Mouse (Mus musculus) neural tube, embryonic 13.5 days (tissue): ENCODE measurements around the gene Hmcn1. TPM values are rescaled to one million over a fixed set of nuclear protein-coding genes. Genes with fewer than 3 reads are reported as not detected.

ENCODE experiments used
- ATAC-seq: fragments of 200-750 bp; cut with Nextera tagmentation; 2 replicates; pipeline ENCODE4 v1.8.0; 2017; ENCODE audit warnings: low read depth, mild to moderate bottlenecking, moderate TSS enrichment, moderate library complexity
- H3K27ac ChIP-seq: fragments of 300-500 bp; sonication (generic); replicated peaks from 2 replicates; pipeline ENCODE4 v1.5.1; 2015; ENCODE audit warnings: moderate library complexity, mild to moderate bottlenecking, inconsistent platforms
- H3K27me3 ChIP-seq: fragments of 300-500 bp; sonication (generic); 2 replicates; pipeline ENCODE4 v1.6.1; 2015; ENCODE audit warnings: mild to moderate bottlenecking, inconsistent platforms
- H3K36me3 ChIP-seq: fragments of 300-500 bp; sonication (generic); 2 replicates; pipeline ENCODE4 v1.6.1; 2015; ENCODE audit warnings: mild to moderate bottlenecking, inconsistent platforms
- H3K4me1 ChIP-seq: fragments of 300-500 bp; sonication (generic); replicated peaks from 2 replicates; pipeline ENCODE4 v1.6.1; 2015; ENCODE audit warnings: inconsistent platforms
- H3K4me2 ChIP-seq: fragments of 300-500 bp; sonication (generic); 2 replicates; pipeline ENCODE4 v1.6.1; 2015; ENCODE audit warnings: inconsistent platforms, mild to moderate bottlenecking, moderate library complexity
- H3K4me3 ChIP-seq: fragments of 300-500 bp; sonication (generic); 2 replicates; pipeline ENCODE4 v1.5.1; 2015; ENCODE audit warnings: mild to moderate bottlenecking, inconsistent platforms
- H3K9ac ChIP-seq: fragments of 300-500 bp; sonication (generic); 2 replicates; pipeline ENCODE4 v1.6.1; 2015; ENCODE audit warnings: moderate library complexity, mild to moderate bottlenecking, inconsistent platforms
- H3K9me3 ChIP-seq: fragments of 300-500 bp; sonication (generic); 2 replicates; pipeline ENCODE4 v1.6.1; 2016; ENCODE audit warnings: inconsistent platforms
- WGBS: fragments of 180-500 bp; shearing (Covaris S2); methylation state at CpG from one replicate; pipeline ENCODE4 v1.1.7; 2015; 5-methylcytosine and 5-hydroxymethylcytosine counted together
- polyA plus RNA-seq: library from polyadenylated mRNA; unstranded; fragments of >200 nt; fragmentation: Nextera tagmentation; extraction: Ambion mirVana; gene quantifications from 2 replicates; pipeline ENCODE4 v1.2.1, GENCODE M21; 2015

The Hmcn1 gene
- polyA plus RNA-seq, 1 experiment from 2014 or later: 2.5 TPM

DNA sequence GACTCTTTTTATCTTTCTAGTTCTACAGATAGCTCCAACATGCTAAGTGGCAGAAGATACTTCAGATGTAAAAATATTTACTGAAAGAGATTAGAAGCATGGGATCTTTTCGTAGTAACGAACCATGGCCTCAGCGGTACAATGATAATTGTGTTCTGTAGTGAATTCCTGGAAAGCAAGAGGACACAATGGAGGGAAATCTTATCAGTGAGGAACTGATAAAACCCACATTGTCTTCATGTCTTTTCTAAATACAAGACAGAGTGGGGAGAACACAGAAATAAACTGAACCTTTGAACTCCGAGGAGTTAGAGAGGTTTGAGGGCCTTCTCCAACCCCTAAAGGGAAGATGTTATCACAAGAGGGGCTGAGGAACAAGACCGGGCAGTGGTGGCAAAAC is 126.6 kb downstream of the Hmcn1 start:
- ATAC-seq: no peak
- no peaks in the 10 kb centered on the region for H3K36me3 ChIP-seq
- no peaks in the 10 kb centered on the region for H3K4me1 ChIP-seq
- H3K9ac ChIP-seq: no peak overlapping the region
- no peaks in the 10 kb centered on the region for H3K27me3 ChIP-seq
- no peak overlapping the region for H3K4me3 ChIP-seq
- H3K9me3 ChIP-seq: no peaks in the 10 kb centered on the region
- no peak overlapping the region for H3K4me2 ChIP-seq
- 81% methylated on average over 5 of the region's 5 CpGs for WGBS
- no peak overlapping the region for H3K27ac ChIP-seq

DNA sequence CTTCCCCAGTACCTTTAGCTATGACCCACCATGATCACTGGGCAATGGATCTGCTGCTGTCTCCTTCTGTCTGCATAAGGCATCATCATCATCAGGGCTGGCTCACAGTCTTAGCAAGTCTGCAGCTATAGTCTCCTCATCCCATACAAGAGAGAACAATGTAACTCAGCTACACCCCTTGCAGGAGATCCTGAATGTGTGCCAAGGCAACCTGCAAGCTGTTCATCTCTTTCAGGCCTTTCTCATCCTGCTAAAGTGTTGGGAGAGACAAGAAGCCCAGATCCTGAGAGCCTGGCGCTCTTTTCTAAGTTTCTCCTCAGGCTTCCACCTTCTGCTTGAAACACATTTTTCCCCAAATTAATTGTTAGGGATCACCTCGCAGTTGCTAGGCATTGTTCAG is 135.5 kb downstream of the Hmcn1 start:
- Histone ChIP-seq H3K4me1 (no peaks in the 10 kb centered on the region; the same call in 1 of the 2 replicates), H3K4me3 (no peak overlapping the region), H3K36me3 (no peaks in the 10 kb centered on the region), H3K27ac (no peak overlapping the region), H3K9ac (no peak overlapping the region), H3K27me3 (no peaks in the 10 kb centered on the region), H3K4me2 (no peak overlapping the region), H3K9me3 (no peaks in the 10 kb centered on the region)
- 71% methylated on average over 2 of the region's 2 CpGs for WGBS
- ATAC-seq: no peak

DNA sequence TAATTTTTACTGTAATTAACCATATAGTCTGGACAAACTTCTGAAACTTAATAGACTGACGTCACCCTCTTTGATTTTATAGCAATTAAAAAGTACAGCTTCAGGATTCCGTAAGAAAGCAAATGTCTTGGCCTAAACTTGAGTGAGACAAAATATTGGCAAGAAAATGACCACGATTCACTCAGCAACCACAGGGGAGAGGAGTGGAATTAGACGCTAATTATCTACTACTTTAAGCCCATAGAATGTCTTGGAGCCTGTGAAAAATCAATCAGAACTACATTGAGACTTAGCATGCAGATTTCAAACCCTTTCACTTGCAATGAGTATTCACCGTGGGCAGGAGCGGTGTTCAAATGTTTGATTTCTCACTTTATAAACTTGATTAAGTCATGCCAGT is 159.8 kb downstream of the Hmcn1 start:
- Histone ChIP-seq H3K27me3 (no peaks in the 10 kb centered on the region), H3K36me3 (no peaks in the 10 kb centered on the region), H3K9ac (no peak overlapping the region), H3K9me3 (no peaks in the 10 kb centered on the region), H3K4me3 (no peak overlapping the region), H3K4me2 (no peak overlapping the region), H3K4me1 (no peaks in the 10 kb centered on the region), H3K27ac (no peak overlapping the region)
- WGBS: 63% methylated on average over 6 of the region's 6 CpGs
- ATAC-seq: no peak

DNA sequence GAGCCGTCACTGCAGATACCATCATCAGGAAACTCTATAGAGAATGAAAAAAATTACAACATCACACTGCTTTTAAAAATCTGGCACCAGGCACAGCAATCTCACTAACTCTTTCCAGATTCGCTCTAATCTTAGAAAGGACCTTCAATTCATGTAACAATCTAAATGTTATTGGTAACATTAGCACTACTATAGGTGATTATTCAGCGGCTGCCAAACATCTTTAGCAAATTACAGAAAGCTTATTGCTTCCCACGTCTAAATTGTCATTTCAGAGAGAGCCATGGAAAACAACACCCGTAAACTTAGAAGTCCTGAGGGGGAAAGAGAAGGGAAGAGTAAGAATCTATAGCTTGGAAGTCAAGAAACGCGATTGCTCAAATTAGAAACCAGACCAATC is 163.4 kb downstream of the Hmcn1 start:
- Histone ChIP-seq H3K4me2 (no peak overlapping the region), H3K27ac (no peak overlapping the region), H3K4me3 (no peak overlapping the region), H3K27me3 (no peaks in the 10 kb centered on the region), H3K9me3 (no peaks in the 10 kb centered on the region), H3K36me3 (no peaks in the 10 kb centered on the region), H3K9ac (no peak overlapping the region), H3K4me1 (no peaks in the 10 kb centered on the region)
- no peak for ATAC-seq
- 68% methylated on average over 7 of the region's 7 CpGs for WGBS

DNA sequence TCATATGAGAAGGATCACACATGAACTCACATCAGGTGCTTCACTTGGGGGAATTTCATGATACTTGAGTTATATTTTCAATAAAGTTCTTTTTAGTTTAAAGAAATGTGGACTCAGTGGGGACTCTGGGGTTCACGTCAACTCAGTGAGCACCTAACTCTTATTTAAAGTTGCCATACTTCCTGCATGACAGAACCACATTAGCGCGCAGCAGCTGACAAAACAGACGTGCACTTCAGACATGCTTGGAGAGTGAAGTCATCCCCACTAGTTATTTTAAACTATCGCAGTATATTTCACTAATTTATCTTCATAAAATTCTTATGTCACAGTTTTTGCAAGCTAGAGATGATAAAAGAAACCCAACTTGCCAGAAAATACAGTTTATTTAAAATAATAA is 166.1 kb downstream of the Hmcn1 start:
- WGBS: 80% methylated on average over 5 of the region's 5 CpGs
- Histone ChIP-seq H3K4me2 (no peak overlapping the region), H3K4me1 (no peaks in the 10 kb centered on the region), H3K36me3 (no peaks in the 10 kb centered on the region), H3K4me3 (no peak overlapping the region), H3K27ac (no peak overlapping the region), H3K9ac (no peak overlapping the region), H3K27me3 (no peaks in the 10 kb centered on the region), H3K9me3 (no peaks in the 10 kb centered on the region)
- ATAC-seq: no peak

DNA sequence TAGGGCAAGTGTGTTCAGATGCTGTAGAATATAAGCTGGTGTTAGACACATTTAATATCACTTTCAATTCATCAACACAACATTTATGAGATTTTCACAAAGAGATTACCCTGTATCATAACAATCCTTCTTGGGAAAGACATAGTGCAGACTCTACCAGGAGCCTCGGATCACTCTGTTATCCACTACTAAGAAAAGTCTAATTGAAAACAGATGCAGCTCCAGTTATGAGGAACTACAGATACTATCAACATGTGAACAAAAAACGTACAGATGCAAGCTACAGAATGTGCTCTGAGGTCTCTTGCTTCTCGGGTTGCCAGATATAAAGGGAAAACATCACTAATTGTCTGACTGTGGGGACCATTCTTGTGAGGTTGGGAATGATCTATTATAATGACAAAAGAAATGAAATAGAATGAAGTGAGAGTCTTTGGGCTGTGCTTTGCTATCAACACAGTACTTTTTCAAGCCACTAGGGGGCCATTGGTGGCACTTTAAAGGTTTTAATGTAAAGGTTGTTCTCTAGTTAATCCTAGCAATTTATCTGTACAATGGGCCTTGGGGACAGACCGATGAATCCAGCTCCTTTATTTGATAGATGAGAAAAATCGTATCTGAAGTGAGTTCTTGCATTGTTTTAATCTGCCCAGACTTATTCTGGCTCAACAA is 168.8 kb downstream of the Hmcn1 start:
- 70% methylated on average over 5 of the region's 5 CpGs for WGBS
- no peak for ATAC-seq
- H3K4me3 ChIP-seq: no peak overlapping the region

DNA sequence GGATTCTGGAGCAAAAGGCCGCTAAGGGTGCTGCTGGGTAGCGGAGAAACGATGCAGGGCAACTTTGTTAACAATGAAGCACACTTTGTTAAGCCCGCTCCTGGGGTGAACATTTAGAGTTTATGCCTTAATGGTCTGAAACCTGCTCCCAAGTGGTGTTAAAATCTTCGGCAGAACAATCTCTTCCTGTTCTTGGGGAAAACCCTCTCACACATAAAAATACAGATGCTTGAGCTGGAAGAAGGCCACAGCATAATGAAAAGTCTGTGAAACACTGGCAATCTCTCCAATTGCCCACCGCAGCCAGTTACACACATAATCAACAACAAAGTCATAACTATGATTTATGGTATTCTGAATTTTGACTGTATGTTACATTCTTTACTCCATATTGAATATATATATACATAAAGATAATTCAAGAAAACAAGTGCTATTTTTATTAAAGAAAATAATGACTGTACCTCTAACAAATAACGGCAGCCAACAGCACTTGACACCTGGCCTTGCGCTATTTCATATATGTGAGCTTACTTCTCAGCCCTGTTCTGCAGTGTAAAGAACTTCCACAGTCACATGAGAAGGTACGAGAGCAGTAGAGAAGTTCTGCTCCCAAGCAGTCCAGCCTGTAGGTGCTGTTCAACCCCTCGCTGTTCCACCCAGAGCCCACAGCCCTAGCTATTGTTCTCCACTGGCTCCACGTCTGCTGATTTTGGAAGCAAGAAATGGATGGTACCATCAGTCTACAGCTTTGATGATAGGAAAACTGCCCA is 177.0 kb downstream of the Hmcn1 start:
- Histone ChIP-seq H3K27ac (no peak overlapping the region), H3K27me3 (no peaks in the 10 kb centered on the region), H3K4me1 (no peaks in the 10 kb centered on the region), H3K4me2 (no peak overlapping the region), H3K9ac (no peak overlapping the region), H3K9me3 (no peaks in the 10 kb centered on the region), H3K4me3 (no peak overlapping the region), H3K36me3 (no peaks in the 10 kb centered on the region)
- ATAC-seq: no peak
- 82% methylated on average over 11 of the region's 11 CpGs for WGBS

More for the DNA sequence above, 168.8 kb downstream of the Hmcn1 start:
- Histone ChIP-seq H3K4me2 (no peak overlapping the region), H3K4me1 (no peaks in the 10 kb centered on the region), H3K27ac (no peak overlapping the region), H3K36me3 (no peaks in the 10 kb centered on the region), H3K27me3 (no peaks in the 10 kb centered on the region), H3K9ac (no peak overlapping the region), H3K9me3 (no peaks in the 10 kb centered on the region)

DNA sequence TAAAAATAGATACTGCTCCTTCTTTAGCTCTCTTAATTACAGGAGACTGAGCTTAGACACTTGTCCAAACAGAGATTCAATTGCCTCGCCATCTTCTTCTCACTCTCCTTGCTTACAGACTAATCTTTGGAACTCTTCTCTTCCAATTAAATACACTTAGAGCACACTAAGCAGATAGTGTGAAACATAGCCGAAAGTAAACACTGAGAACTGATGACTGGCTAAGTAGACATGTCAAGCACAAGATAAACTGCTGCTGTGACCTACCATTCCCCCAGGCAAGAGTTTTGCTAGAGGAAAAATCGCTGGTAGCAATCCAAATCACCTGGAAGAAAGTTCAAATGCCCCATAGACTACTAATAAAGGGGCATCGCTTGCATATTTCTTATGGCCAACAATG is 178.3 kb downstream of the Hmcn1 start:
- no peaks in the 10 kb centered on the region for H3K9me3 ChIP-seq
- H3K36me3 ChIP-seq: no peaks in the 10 kb centered on the region
- no peaks in the 10 kb centered on the region for H3K4me1 ChIP-seq
- no peak for ATAC-seq
- H3K9ac ChIP-seq: no peak overlapping the region
- WGBS: 87% methylated on average over 4 of the region's 4 CpGs
- no peak overlapping the region for H3K4me2 ChIP-seq
- H3K27ac ChIP-seq: no peak overlapping the region
- H3K4me3 ChIP-seq: no peak overlapping the region
- H3K27me3 ChIP-seq: no peaks in the 10 kb centered on the region

DNA sequence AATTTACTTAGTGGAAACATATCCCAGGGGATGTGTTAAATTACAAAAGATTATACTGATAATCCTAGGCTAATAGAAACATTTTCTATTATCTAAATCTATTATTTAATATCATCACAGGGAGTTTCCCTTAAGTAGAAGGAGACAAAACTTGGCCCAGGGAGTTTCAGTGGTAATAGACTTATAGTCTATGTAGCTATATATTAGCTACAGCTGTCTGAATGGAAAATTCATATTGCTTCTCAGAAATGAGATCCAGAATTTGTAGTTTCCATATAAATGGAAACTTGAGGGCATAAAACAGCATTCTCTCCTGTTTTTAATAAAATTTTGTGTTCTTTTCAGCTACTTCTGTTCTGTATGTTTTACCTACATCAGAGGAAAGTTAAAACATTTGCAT is 179.9 kb downstream of the Hmcn1 start:
- Histone ChIP-seq H3K36me3 (no peaks in the 10 kb centered on the region), H3K9ac (no peak overlapping the region), H3K4me3 (no peak overlapping the region), H3K27me3 (no peaks in the 10 kb centered on the region), H3K27ac (no peak overlapping the region), H3K4me1 (no peaks in the 10 kb centered on the region), H3K4me2 (no peak overlapping the region), H3K9me3 (no peaks in the 10 kb centered on the region)
- ATAC-seq: no peak

DNA sequence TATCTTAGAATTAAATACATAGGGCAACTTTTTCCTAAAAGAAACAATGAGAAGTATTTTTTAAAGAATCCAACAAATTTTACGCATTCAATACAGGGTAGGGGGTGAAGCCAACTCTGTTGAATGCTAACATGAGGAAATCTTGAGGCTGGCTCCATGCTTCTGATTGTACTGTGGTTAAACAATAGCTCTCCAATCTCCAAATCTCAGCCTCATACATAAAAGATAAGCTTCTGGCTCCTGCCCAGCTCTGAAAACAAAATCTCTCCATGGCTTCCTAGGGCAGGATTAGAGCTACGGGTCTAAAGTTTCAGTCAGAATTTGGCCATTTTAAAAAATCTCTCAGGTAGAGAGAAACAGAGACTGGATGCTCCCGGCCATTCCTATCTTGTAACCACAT is 186.4 kb downstream of the Hmcn1 start:
- ATAC-seq: no peak
- no peaks in the 10 kb centered on the region for H3K27me3 ChIP-seq
- H3K27ac ChIP-seq: no peak overlapping the region
- H3K9me3 ChIP-seq: no peaks in the 10 kb centered on the region
- H3K4me3 ChIP-seq: no peak overlapping the region
- H3K4me1 ChIP-seq: no peaks in the 10 kb centered on the region
- no peaks in the 10 kb centered on the region for H3K36me3 ChIP-seq
- WGBS: 76% methylated on average over 3 of the region's 3 CpGs
- no peak overlapping the region for H3K9ac ChIP-seq
- no peak overlapping the region for H3K4me2 ChIP-seq

DNA sequence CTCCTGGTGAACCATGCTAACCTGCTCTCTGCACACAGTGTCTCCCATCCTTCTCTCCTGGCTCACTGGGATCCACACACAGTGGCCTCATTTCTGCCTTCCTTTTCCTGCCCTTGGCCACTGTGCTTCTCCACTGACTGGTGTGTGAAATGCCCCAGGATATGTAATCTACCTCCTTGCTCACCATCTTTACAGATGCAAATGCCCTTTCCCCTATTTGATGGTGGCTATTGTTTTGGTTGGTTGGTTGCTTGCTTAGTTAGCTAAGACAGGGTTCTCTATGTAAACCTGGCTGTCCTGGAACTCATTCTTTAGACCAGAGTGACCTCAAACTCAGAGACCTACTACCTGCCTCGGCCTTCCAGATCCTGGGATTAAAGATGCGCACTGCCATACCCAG is 187.8 kb downstream of the Hmcn1 start:
- Histone ChIP-seq H3K9me3 (no peaks in the 10 kb centered on the region), H3K4me3 (no peak overlapping the region), H3K36me3 (no peaks in the 10 kb centered on the region), H3K9ac (no peak overlapping the region), H3K27ac (no peak overlapping the region), H3K27me3 (no peaks in the 10 kb centered on the region), H3K4me1 (no peaks in the 10 kb centered on the region), H3K4me2 (no peak overlapping the region)
- WGBS: 88% methylated on average over 2 of the region's 2 CpGs
- no peak for ATAC-seq

DNA sequence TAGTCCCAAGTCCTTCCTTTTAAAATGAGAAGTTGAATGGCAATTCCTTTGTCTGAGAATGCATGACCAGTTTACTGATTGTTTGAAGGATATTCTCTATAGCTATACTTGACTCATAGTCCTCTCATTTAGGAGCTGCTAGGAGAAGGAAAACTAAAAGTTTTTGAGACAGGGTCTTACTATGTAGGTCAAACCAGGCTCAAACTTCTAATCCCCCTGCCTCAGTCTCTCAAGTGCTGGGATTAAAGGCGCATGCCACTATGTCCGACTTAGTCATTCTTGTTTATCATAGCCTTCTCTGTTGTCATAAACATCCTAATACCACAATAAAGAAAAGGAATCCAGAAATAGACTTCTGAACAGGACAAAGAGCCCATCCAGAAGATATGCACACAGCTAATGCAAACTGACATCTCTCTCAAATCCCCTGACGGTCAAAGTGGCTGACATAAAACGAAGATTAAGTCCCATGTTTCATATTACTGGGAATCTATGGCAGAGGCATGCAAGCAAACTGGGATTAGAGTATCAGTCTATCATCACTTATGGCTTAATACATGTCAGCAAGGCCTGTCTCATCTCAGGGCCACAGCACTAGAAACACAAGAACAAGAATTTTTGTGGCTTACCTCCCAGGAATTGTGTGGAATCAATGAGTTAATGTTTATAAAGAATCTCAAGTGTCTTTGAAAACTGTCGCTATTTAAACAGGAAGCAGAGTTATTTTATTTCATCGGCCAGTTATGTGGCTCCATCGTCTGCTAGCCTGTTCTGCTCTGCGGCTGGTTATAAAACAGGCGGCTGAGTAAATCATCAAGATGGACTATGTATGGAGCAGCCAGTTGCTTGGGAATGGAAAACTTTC is 188.8 kb downstream of the Hmcn1 start:
- H3K4me3 ChIP-seq: no peak overlapping the region
- H3K36me3 ChIP-seq: no peaks in the 10 kb centered on the region
- H3K27ac ChIP-seq: no peak overlapping the region
- no peaks in the 10 kb centered on the region for H3K27me3 ChIP-seq
- no peaks in the 10 kb centered on the region for H3K9me3 ChIP-seq
- no peaks in the 10 kb centered on the region for H3K4me1 ChIP-seq
- WGBS: 84% methylated on average over 9 of the region's 9 CpGs
- H3K4me2 ChIP-seq: no peak overlapping the region
- no peak overlapping the region for H3K9ac ChIP-seq
- no peak for ATAC-seq
